Mouse (Mus musculus) heart, embryonic 14.5 days (tissue): ENCODE measurements around the gene Mavs. TPM values are rescaled to one million over a fixed set of nuclear protein-coding genes. Genes with fewer than 3 reads are reported as not detected.

Experiments used
- ATAC-seq: fragments of 200-750 bp; cut with Nextera tagmentation; 2 replicates; pipeline ENCODE4 v1.8.0; 2017; ENCODE audit warnings: low read depth, moderate TSS enrichment; ENCODE audit not compliant: insufficient number of reproducible peaks, insufficient read depth, low FRiP score
- H3K27ac ChIP-seq, 2 experiments: fragments of 200-500 bp in 1 of 2; fragments of 300-500 bp in 1 of 2; sonication (generic) in 1 of 2; replicated peaks in 1 of 2; 2 replicates each; pipeline ENCODE4 v1.5.1; 2012 to 2014; ENCODE audit warnings: low read depth in 2 of 2, low read length in 2 of 2, control low read depth in 1 of 2, mild to moderate bottlenecking in 1 of 2, mixed read lengths in 1 of 2; ENCODE audit not compliant: control insufficient read depth in 1 of 2, insufficient read depth in 1 of 2
- H3K27me3 ChIP-seq: fragments of 300-500 bp; sonication (generic); 2 replicates; pipeline ENCODE4 v1.6.1; 2014; ENCODE audit warnings: mild to moderate bottlenecking, low read length, control low read depth; ENCODE audit not compliant: control insufficient read depth, insufficient read depth
- H3K36me3 ChIP-seq: fragments of 300-500 bp; sonication (generic); 2 replicates; pipeline ENCODE4 v1.6.1; 2014; ENCODE audit warnings: mild to moderate bottlenecking, control low read depth, low read length, mixed read lengths; ENCODE audit not compliant: control insufficient read depth, insufficient read depth
- H3K4me1 ChIP-seq, 2 experiments: fragments of 200-500 bp in 1 of 2; fragments of 300-500 bp in 1 of 2; sonication (generic) in 1 of 2; 2 replicates each; pipeline ENCODE4 v1.6.1; 2012 to 2014; ENCODE audit warnings: low read length in 2 of 2, control low read depth in 1 of 2, mixed read lengths in 1 of 2; ENCODE audit not compliant: control insufficient read depth in 2 of 2, insufficient read depth in 2 of 2
- H3K4me2 ChIP-seq: fragments of 300-500 bp; sonication (generic); 2 replicates; pipeline ENCODE4 v1.6.1; 2014; ENCODE audit warnings: mild to moderate bottlenecking, low read length
- H3K4me3 ChIP-seq, 2 experiments: fragments of 200-500 bp in 1 of 2; fragments of 300-500 bp in 1 of 2; sonication (generic) in 1 of 2; 2 replicates each; pipeline ENCODE4 v1.5.1; 2012 to 2014; ENCODE audit warnings: low read length in 2 of 2, mild to moderate bottlenecking in 2 of 2, control low read depth in 1 of 2, low read depth in 1 of 2, moderate library complexity in 1 of 2; ENCODE audit not compliant: control insufficient read depth in 1 of 2, insufficient read depth in 1 of 2
- H3K9ac ChIP-seq: fragments of 300-500 bp; sonication (generic); 2 replicates; pipeline ENCODE4 v1.6.1; 2014; ENCODE audit warnings: mild to moderate bottlenecking, low read length
- H3K9me3 ChIP-seq: fragments of 300-500 bp; sonication (generic); 2 replicates; pipeline ENCODE4 v1.6.1; 2016; ENCODE audit warnings: low read length, control low read depth; ENCODE audit not compliant: control insufficient read depth
- WGBS: fragments of 180-500 bp; shearing (Covaris S2); extraction: QIAGEN DNeasy Blood & Tissue Kit; methylation state at CpG from one replicate; pipeline ENCODE4 v1.1.7; 2014; 5-methylcytosine and 5-hydroxymethylcytosine counted together
- polyA plus RNA-seq: library from polyadenylated mRNA; unstranded; fragments of >200 nt; fragmentation: Nextera tagmentation; extraction: Ambion mirVana; gene quantifications from 2 replicates; pipeline ENCODE4 v1.2.1, GENCODE M21; 2014

Gene Mavs
- 20.0 and 20.9 TPM in 2 replicates for polyA plus RNA-seq

DNA sequence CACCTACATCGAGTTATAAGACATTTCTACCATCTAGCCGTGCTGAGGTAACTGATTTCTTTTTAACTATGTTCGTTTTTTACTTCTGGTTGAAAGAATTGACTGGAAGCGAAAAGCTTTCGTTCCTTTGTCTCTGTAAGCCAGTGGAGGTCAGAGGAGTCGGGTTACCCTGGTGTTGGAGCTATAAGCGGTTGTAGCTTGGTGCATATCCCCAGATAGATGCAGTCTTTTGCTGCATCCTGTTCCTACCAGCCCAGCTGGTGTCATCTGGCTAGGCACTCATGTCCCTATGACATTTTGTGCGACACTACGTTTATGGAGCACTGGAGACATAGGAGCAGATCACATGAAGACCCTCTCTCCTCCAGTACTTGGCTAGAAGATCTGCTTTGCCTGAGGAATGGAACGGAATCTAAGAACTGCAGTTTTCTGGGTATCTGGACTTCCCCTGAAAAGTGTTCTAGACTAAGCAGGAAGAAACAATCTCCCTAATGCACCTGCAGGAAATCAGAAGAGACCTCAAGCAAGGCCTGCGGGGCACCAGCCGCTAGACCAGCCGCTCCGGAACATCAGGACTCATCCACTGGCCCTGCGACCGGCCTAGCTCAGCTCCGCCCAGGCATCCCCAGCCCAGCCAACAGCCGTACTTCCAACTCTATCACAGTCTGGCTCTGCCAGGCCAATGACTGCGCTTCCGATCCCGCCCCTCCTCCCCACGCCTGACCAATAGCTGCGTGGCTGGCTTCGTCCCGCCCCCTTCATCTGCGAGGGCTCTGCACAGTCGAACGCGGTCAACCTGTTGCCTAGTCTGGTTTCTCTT, at the start of gene Mavs:
Gene Mavs (plus strand): TSS at position 757 of the 820 bp plus-strand sequence.
- Histone ChIP-seq H3K4me3 (peak within 1 kb of the TSS; percentile 57 to 64), H3K27me3 (no peaks in the 10 kb centered on the region), H3K36me3 (peaks cover 8% of the 10 kb centered on the region; the same call in 1 of the 2 replicates), H3K4me1 (peaks cover 9 to 18% of the 10 kb centered on the region in 2 experiments), H3K4me2 (peak within 1 kb of the TSS; percentile 77), H3K9me3 (no peaks in the 10 kb centered on the region), H3K9ac (peak within 1 kb of the TSS; percentile 80), H3K27ac (peak within 1 kb of the TSS; percentile 56 to 76; a peak in 3 of 4 replicates)
- peak; percentile 99 for ATAC-seq
- 13% methylated on average over 29 of the region's 29 CpGs for WGBS

DNA sequence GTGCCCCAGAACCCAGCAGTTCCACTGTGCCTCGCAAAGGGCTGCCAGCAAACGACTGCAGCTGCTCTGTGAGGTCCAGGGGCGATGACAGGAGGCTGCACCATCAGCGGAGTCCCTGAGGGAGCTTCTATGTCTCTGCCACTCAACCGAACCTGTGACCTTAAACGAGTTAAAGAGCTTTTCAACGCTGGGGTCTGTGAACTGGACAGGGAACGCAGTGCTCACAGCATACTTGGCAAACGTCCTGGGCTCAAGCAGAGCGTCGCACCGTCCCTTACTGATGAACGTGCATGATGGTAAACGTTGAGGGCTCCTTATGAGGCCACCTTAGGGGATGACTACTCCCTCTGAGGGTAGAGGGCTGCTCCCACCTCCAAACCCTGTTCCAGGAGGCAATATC, 47.5 kb upstream of the Mavs start:
- H3K27me3 ChIP-seq, result no peaks in the 10 kb centered on the region
- H3K4me1 ChIP-seq, result peaks cover 13 to 20% of the 10 kb centered on the region in 2 experiments
- peaks cover 19% of the 10 kb centered on the region for H3K36me3 ChIP-seq
- peak overlapping the region; percentile 74 for H3K4me2 ChIP-seq
- peak overlapping the region; percentile 76 to 93 for H3K27ac ChIP-seq
- H3K9ac ChIP-seq, result peak overlapping the region; percentile 77
- WGBS, result 0% methylated on average over 14 of the region's 14 CpGs
- peak overlapping the region; percentile 57 to 81 for H3K4me3 ChIP-seq
- peak; percentile 76 for ATAC-seq
- H3K9me3 ChIP-seq, result no peaks in the 10 kb centered on the region

DNA sequence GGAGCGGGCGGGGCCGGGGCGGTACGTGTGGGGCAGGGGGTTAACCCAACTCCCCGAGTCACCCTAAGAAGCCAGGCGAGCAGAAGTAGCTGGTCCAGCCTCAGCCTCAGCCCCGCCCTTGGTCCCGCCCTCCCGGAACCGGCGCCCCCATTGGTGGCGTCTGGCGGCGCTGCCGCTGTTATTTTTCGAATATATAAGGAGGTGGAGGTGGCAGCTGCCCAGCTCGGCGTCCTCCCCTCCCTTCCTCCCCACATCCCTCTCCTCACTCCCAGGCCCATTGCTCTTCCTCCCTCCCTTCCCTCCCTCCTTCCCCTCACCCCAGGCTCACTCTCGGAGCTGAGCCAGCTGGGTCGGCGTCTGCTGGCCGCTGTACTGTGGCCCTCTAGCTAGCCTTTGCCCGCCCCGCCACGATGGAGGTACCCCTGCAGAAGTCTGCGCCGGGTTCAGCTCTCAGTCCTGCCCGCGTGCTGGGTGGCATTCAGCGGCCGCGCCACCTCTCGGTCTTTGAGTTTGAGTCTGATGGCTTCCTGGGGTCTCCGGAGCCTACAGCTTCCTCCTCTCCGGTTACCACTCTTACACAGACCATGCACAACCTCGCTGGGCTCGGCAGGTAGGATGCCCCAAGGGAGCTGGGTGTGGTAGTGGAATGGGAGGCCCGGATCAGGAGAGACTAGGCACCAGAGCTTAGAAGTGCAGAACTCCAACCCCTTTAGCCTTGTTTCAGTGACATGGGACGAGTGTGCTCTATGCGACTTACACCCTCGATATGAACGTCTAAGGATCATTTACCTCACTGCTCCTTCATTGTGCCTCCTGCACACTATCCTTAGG, 46.9 kb upstream of the Mavs start, which contains the start of the genes Cdc25b and Spef1:
Gene Cdc25b (plus strand): TSS at position 179 of the 831 bp plus-strand sequence.
Gene Spef1 (minus strand): TSS at position 512 of the 831 bp plus-strand sequence.
- H3K4me2 ChIP-seq, result peak within 1 kb of the TSS; percentile 74
- peak within 1 kb of the TSS; percentile 77 for H3K9ac ChIP-seq
- no peaks in the 10 kb centered on the region for H3K27me3 ChIP-seq
- peak; percentile 83 for ATAC-seq
- H3K9me3 ChIP-seq, result no peaks in the 10 kb centered on the region
- under 1% methylated on average over 42 of the region's 43 CpGs for WGBS
- peaks cover 13 to 20% of the 10 kb centered on the region in 2 experiments for H3K4me1 ChIP-seq
- H3K27ac ChIP-seq, result peak within 1 kb of the TSS; percentile 78 to 93
- H3K4me3 ChIP-seq, result peak within 1 kb of the TSS; percentile 57 to 81
- peaks cover 25% of the 10 kb centered on the region for H3K36me3 ChIP-seq

DNA sequence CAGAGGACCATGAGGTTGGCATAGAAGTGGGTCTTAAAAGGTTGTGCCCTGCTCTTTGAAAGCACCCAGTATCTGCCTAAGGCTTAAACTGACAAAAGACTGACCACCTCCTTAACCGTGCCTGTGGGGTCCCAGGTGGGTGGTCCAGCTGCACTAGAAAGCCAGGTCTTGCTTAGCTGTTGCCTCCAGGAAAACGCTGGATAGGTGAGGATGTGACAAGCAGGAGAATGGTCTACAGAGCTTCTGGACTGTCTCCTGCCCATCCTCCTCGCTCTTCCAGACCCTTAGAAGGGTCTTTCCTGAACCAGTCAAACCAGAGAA, 46.3 kb upstream of the Mavs start:
- peak overlapping the region; percentile 78 to 93; a peak in 2 of 4 replicates for H3K27ac ChIP-seq

DNA sequence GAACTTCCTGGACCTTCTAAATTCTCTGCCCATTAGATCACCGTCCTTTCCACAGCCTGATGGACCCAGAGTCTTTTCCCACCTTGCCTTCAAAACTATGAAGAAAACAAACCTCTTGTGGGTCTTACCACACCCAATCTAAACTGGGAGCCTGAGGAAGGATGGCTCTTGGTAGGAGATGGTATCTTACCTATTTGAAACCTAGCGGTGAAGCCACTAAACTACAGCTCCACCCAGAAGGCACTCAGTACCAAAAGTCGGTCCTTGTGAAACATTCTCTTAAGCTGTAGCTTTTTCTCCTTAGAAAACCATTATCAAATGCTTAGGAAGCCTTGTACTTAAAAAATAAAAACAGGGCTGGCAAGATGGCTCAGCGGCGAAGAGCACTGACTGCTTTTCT, 45.6 kb upstream of the Mavs start:
- Histone ChIP-seq H3K4me1 (peaks cover 13 to 20% of the 10 kb centered on the region in 2 experiments), H3K27ac (no peak overlapping the region), H3K9me3 (no peaks in the 10 kb centered on the region), H3K9ac (no peak overlapping the region), H3K4me2 (no peak overlapping the region), H3K27me3 (no peaks in the 10 kb centered on the region), H3K4me3 (no peak overlapping the region), H3K36me3 (peaks cover 37% of the 10 kb centered on the region)
- 91% methylated on average over 5 of the region's 5 CpGs for WGBS
- ATAC-seq, result no peak

More for the DNA sequence above, 46.3 kb upstream of the Mavs start:
- H3K4me1 ChIP-seq, result peaks cover 13 to 20% of the 10 kb centered on the region in 2 experiments
- H3K36me3 ChIP-seq, result peaks cover 29% of the 10 kb centered on the region
- peak overlapping the region; percentile 57 to 81 for H3K4me3 ChIP-seq
- H3K9ac ChIP-seq, result peak overlapping the region; percentile 77
- no peak for ATAC-seq
- no peaks in the 10 kb centered on the region for H3K27me3 ChIP-seq
- H3K4me2 ChIP-seq, result peak overlapping the region; percentile 74
- WGBS, result 38% methylated on average over 3 of the region's 3 CpGs
- H3K9me3 ChIP-seq, result no peaks in the 10 kb centered on the region

DNA sequence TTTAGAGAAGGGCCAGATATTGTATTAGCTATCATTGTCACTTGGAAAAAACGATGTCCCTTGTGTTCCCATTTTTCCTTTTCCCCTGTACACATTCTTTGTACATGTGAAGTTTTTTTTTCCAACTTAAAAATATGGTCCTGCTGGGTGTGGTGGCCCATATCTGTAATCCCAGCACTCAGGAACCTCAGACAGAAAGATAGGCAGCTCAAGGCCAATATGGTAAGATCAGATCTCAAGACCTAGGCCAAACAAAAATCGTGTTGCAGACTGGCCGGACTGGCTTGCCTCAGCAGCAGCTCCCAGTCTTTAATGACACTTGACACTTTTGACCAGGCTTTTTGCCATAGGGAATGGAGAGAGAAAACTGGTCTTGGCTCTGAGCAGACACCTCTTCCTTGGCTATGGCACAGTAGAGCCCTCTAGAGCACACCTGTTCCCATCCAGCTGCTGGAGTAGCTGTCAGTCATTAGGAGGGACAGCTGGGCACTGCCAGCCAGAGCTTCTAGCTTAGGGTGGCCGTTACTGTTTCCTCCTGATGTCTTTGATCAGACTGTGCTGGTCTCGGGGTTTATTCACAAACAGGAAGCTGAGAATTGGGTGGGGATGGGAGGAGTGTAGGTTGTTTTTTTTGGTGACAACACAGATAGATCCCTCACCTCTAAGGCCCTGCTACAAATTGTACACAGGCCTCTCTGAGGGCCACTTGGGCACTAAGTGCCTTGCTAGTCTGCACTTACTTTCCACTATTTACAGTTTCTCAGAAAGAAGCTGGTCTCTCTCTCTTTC, 44.1 kb upstream of the Mavs start:
- H3K36me3 ChIP-seq, result peaks cover 51% of the 10 kb centered on the region

More for the DNA sequence above, 44.1 kb upstream of the Mavs start:
- Histone ChIP-seq H3K27me3 (no peaks in the 10 kb centered on the region), H3K4me3 (no peak overlapping the region), H3K4me1 (peaks cover 13 to 20% of the 10 kb centered on the region in 2 experiments), H3K4me2 (no peak overlapping the region), H3K27ac (no peak overlapping the region), H3K9ac (no peak overlapping the region), H3K9me3 (no peaks in the 10 kb centered on the region)
- 63% methylated on average over 5 of the region's 5 CpGs for WGBS
- no peak for ATAC-seq
